Comparison of ENCODE assay signal across 18 mouse cellular contexts in the genomic region with DNA sequence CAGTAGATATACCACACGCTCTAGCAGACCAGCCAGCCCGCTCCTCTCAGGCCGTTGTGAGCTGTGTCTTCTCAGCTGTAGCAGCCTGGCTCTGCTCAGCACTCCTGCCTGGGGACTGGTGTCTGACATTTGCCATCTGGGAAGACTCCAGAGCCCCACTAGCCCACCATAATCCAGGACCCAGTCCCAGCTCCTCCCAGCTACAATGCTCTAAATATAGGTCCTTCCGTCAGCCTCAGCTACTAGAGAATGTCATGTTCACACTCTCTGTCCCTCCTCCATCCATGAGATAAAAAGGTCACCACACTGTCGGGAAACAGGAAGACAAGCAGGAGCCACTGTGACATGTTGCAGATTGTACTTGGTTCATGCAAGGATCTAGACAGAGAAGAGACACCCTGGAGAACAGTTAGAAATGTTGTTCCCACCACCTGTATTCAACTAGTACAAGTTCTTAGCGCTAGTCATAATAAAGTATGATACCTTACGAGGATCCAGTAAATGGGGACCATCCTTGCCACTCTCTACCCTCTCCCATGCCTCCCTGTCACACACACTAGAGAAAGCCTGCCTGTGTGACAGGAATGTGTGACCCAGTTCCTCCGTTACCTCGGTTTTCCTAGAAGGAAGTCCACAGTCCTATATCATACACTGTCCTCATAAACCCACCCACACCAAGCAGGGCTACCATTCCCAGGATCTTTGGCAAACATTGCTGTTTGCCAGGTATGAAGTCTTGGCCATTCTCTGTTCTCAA. TPM values are rescaled to one million over a fixed set of nuclear protein-coding genes. Genes with fewer than 3 reads are reported as not detected.
DNase-seq lines count a peak whose midpoint lies in the region; ATAC-seq lines count a peak whose summit lies in the region.
"Had no signal": no experiment of that assay in that cellular context is flagged by ENCODE, and none has a peak within 500 bp of the region (broad histone marks: within the 10 kb centered on the region; RNA-seq: fewer than 3 reads in every experiment).

No protein-coding gene starts in this region.

- no peak for DNase-seq in kidney, adult 9 months
- no peak for DNase-seq in lung, adult 18-20 months
- DNase-seq in heart, embryonic 10.5 days (ENCODE audit: low spot score), result peak; percentile 94
- peak; percentile 25 to 39 for DNase-seq in heart, postnatal 14 days
- DNase-seq in forebrain, embryonic 11.5 days (ENCODE audit: low spot score), result no peak
- no peak for DNase-seq in frontal cortex, postnatal 36 days (ENCODE audit: low spot score in 2 of 2)
- DNase-seq: B cell, adult 2 months; cerebellum, postnatal 10 days; layer of hippocampus, adult 9-11 months had no signal

- ATAC-seq in kidney, embryonic 14.5 days (ENCODE audit: low FRiP score, low TSS enrichment), result peak; percentile 72; the same call in 1 of the 2 replicates
- ATAC-seq in lung, embryonic 15.5 days (ENCODE audit: borderline replicate concordance, extremely low read depth, low FRiP score, low TSS enrichment), result peak; percentile 93
- no peak for ATAC-seq in forebrain, embryonic 11.5 days (replicated peaks; ENCODE audit: low FRiP score)
- ATAC-seq: forebrain, embryonic 15.5 days; intestine, embryonic 15.5 days; midbrain, embryonic 16.5 days; Patski had no signal

- no peaks in the 10 kb centered on the region for H3K27me3 ChIP-seq in kidney, embryonic 14.5 days (ENCODE audit: control insufficient read depth, insufficient read depth, low read length)
- no peaks in the 10 kb centered on the region for H3K27me3 ChIP-seq in lung, embryonic 15.5 days
- H3K27me3 ChIP-seq in heart, embryonic 10.5 days (ENCODE audit: insufficient read depth, poor library complexity, severe bottlenecking), result peaks cover 19% of the 10 kb centered on the region
- no peaks in the 10 kb centered on the region for H3K27me3 ChIP-seq in forebrain, embryonic 11.5 days (ENCODE audit: control insufficient read depth, insufficient read depth, low read length)
- H3K27me3 ChIP-seq: forebrain, embryonic 15.5 days; hindbrain, embryonic 13.5 days; intestine, embryonic 15.5 days had no signal

- no peaks in the 10 kb centered on the region for H3K4me1 ChIP-seq in kidney, embryonic 14.5 days (ENCODE audit: control insufficient read depth, insufficient read depth, low read length)
- peaks cover 11% of the 10 kb centered on the region for H3K4me1 ChIP-seq in lung, embryonic 15.5 days
- H3K4me1 ChIP-seq in heart, embryonic 10.5 days, result peaks cover 61% of the 10 kb centered on the region
- H3K4me1 ChIP-seq in forebrain, embryonic 11.5 days (replicated peaks; ENCODE audit: control insufficient read depth, insufficient read depth, low read length), result no peaks in the 10 kb centered on the region
- H3K4me1 ChIP-seq: forebrain, embryonic 15.5 days; hindbrain, embryonic 13.5 days had no signal

- intact Hi-C loops in heart, postnatal 14 days (cut with DNase I), result no loop called here

- no peak overlapping the region for H3K4me3 ChIP-seq in kidney, embryonic 14.5 days (ENCODE audit: low read length)
- no peak overlapping the region for H3K4me3 ChIP-seq in lung, embryonic 15.5 days
- peak overlapping the region; percentile 40 for H3K4me3 ChIP-seq in heart, embryonic 10.5 days
- no peak overlapping the region for H3K4me3 ChIP-seq in forebrain, embryonic 11.5 days (ENCODE audit: low read depth, low read length)
- H3K4me3 ChIP-seq: forebrain, embryonic 15.5 days; hindbrain, embryonic 13.5 days; intestine, embryonic 15.5 days had no signal

- no peak overlapping the region for H3K27ac ChIP-seq in kidney, embryonic 14.5 days (ENCODE audit: low read depth, low read length)
- H3K27ac ChIP-seq in lung, embryonic 15.5 days, result peak overlapping the region; percentile 84
- H3K27ac ChIP-seq in heart, embryonic 10.5 days, result peak overlapping the region; percentile 91
- H3K27ac ChIP-seq in forebrain, embryonic 11.5 days (ENCODE audit: low read depth, low read length), result no peak overlapping the region
- H3K27ac ChIP-seq: forebrain, embryonic 15.5 days; hindbrain, embryonic 13.5 days; intestine, embryonic 15.5 days had no signal

- no peak overlapping the region for H3K4me2 ChIP-seq in kidney, embryonic 14.5 days (replicated peaks; ENCODE audit: low read depth, low read length)
- H3K4me2 ChIP-seq in lung, embryonic 15.5 days, result 0 out of 2 replicates have a peak overlapping the region, but pooled peaks have one; percentile 0
- no peak overlapping the region for H3K4me2 ChIP-seq in forebrain, embryonic 11.5 days (ENCODE audit: low read depth, low read length, severe bottlenecking)
- H3K4me2 ChIP-seq: forebrain, embryonic 15.5 days; hindbrain, embryonic 13.5 days; intestine, embryonic 15.5 days had no signal

- H3K9ac ChIP-seq in kidney, embryonic 14.5 days (ENCODE audit: low read depth, low read length), result no peak overlapping the region
- no peak overlapping the region for H3K9ac ChIP-seq in lung, embryonic 15.5 days
- H3K9ac ChIP-seq in forebrain, embryonic 11.5 days (ENCODE audit: low read length), result no peak overlapping the region
- H3K9ac ChIP-seq: forebrain, embryonic 15.5 days; hindbrain, embryonic 13.5 days; intestine, embryonic 15.5 days had no signal

- no peaks in the 10 kb centered on the region for H3K36me3 ChIP-seq in kidney, embryonic 14.5 days (ENCODE audit: control insufficient read depth, insufficient read depth, low read length)
- no peaks in the 10 kb centered on the region for H3K36me3 ChIP-seq in lung, embryonic 15.5 days
- no peaks in the 10 kb centered on the region for H3K36me3 ChIP-seq in heart, embryonic 10.5 days
- H3K36me3 ChIP-seq in forebrain, embryonic 11.5 days (ENCODE audit: control insufficient read depth, insufficient read depth, low read length), result no peaks in the 10 kb centered on the region
- H3K36me3 ChIP-seq: forebrain, embryonic 15.5 days; hindbrain, embryonic 13.5 days; intestine, embryonic 15.5 days had no signal

- no peaks in the 10 kb centered on the region for H3K9me3 ChIP-seq in kidney, embryonic 14.5 days (ENCODE audit: control insufficient read depth, low read length)
- H3K9me3 ChIP-seq in lung, embryonic 15.5 days, result no peaks in the 10 kb centered on the region
- H3K9me3 ChIP-seq in heart, embryonic 10.5 days, result no peaks in the 10 kb centered on the region
- H3K9me3 ChIP-seq in forebrain, embryonic 11.5 days (ENCODE audit: control insufficient read depth, low read length), result no peaks in the 10 kb centered on the region
- H3K9me3 ChIP-seq: forebrain, embryonic 15.5 days; hindbrain, embryonic 13.5 days; intestine, embryonic 15.5 days had no signal

- 60% methylated on average over 9 of the region's 9 CpGs for WGBS in kidney, embryonic 14.5 days
- WGBS in lung, embryonic 15.5 days, result 41% methylated on average over 9 of the region's 9 CpGs
- 32% methylated on average over 9 of the region's 9 CpGs for WGBS in heart, embryonic 10.5 days
- 91% methylated on average over 9 of the region's 9 CpGs for WGBS in forebrain, embryonic 11.5 days

RNA-seq across cellular contexts. Expression of a gene that starts 11.4 kb away (rescaled TPM):
- 4.3 and 9.1 TPM in 2 replicates for polyA plus RNA-seq in kidney, embryonic 14.5 days (2014; fragmentation: Nextera tagmentation; extraction: Ambion mirVana)
- polyA plus RNA-seq in lung, embryonic 15.5 days (2015; fragmentation: Nextera tagmentation; extraction: Ambion mirVana), result 2.0 and 4.4 TPM in 2 replicates
- 11.3 and 27.9 TPM in 2 replicates for polyA plus RNA-seq in heart, embryonic 10.5 days (2016; fragmentation: Nextera tagmentation; extraction: Ambion mirVana)
- 10 to 100 TPM; 25.8 to 31.2 TPM for total RNA-seq in heart, postnatal 14 days (2021)
- 0.09 and 0.11 TPM in 2 replicates for polyA plus RNA-seq in forebrain, embryonic 11.5 days (2014; fragmentation: Nextera tagmentation; extraction: Ambion mirVana)
- total RNA-seq: megakaryocyte progenitor cell, adult 5-6 weeks had no signal

RNA-seq across cellular contexts. Expression of a gene that starts 24.0 kb away (rescaled TPM):
- polyA plus RNA-seq in kidney, embryonic 14.5 days (2014; fragmentation: Nextera tagmentation; extraction: Ambion mirVana), result not detected in 2 replicates
- polyA plus RNA-seq in lung, embryonic 15.5 days (2015; fragmentation: Nextera tagmentation; extraction: Ambion mirVana), result 0.22 and 0.26 TPM in 2 replicates
- polyA plus RNA-seq in heart, embryonic 10.5 days (2016; fragmentation: Nextera tagmentation; extraction: Ambion mirVana), result 0.20 TPM in 1 of 2 replicates, not detected in the other
- not detected for total RNA-seq in heart, postnatal 14 days (2021)
- not detected in 2 replicates for polyA plus RNA-seq in forebrain, embryonic 11.5 days (2014; fragmentation: Nextera tagmentation; extraction: Ambion mirVana)
- total RNA-seq: gastrocnemius, adult 8-10 months; megakaryocyte progenitor cell, adult 5-6 weeks had no signal
- polyA plus RNA-seq: forebrain, embryonic 15.5 days; intestine, embryonic 15.5 days; midbrain, embryonic 16.5 days; Patski had no signal

Comparison
In these comparisons a context has a peak if more than half of its experiments do, and no peak if none do; other contexts are left out.
1. H3K27ac ChIP-seq: peak in lung, embryonic 15.5 days (single experiment) and heart, embryonic 10.5 days (single experiment); none in kidney, embryonic 14.5 days (single experiment) and forebrain, embryonic 11.5 days (single experiment).
2. DNase-seq: peak in heart, embryonic 10.5 days (single experiment) and heart, postnatal 14 days (2 of 2); none in kidney, adult 9 months (single experiment), lung, adult 18-20 months (0 of 2), forebrain, embryonic 11.5 days (single experiment) and frontal cortex, postnatal 36 days (0 of 2).